Mouse (Mus musculus): ENCODE data around the gene St5. TPM values are rescaled to one million over a fixed set of nuclear protein-coding genes. Genes with fewer than 3 reads are reported as not detected.

St5 gene
- polyA plus RNA-seq, 1 experiment from 2014 or later, result 58.7 TPM

DNA sequence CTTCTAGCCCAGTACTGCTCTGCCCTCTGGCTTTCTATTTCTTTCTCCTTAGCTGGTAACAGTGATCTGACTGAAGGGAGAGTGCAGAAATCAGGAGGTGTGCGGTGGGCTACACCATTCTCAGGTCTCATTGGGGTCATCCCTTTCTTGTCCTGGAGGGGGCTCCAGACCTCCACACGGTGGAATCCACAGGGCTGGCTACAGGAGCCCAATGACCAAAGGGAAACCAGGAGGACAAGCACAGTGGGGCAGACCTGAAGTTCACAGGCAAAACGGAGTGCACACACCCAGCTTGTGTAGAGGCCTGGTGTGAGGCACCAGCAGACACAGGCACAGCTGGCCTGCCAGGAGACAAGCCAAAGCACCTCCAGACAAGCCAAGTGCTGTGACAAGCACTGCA, 175.0 kb downstream of the St5 start:
- WGBS, result 15% methylated on average over 3 of the region's 3 CpGs
- H3K4me2 ChIP-seq, result no peak overlapping the region
- H3K4me3 ChIP-seq (replicated peaks), result no peak overlapping the region
- no peak overlapping the region for H3K9ac ChIP-seq
- H3K4me1 ChIP-seq, result no peaks in the 10 kb centered on the region
- no peaks in the 10 kb centered on the region for H3K9me3 ChIP-seq
- ATAC-seq (ENCODE audit: insufficient read depth, low FRiP score, low read depth), result no peak
- H3K27ac ChIP-seq, result no peak overlapping the region
- H3K36me3 ChIP-seq, result peaks cover 67% of the 10 kb centered on the region
- no peaks in the 10 kb centered on the region for H3K27me3 ChIP-seq (replicated peaks)

GRCm38 (mm10) chr7:109527536-109527935, 175.9 kb downstream of the St5 start:
- WGBS, result 76% methylated on average over 3 of the region's 3 CpGs
- Histone ChIP-seq H3K4me2 (no peak overlapping the region), H3K4me3 (replicated peaks) (no peak overlapping the region), H3K27ac (no peak overlapping the region), H3K36me3 (peaks cover 65% of the 10 kb centered on the region), H3K9me3 (no peaks in the 10 kb centered on the region), H3K4me1 (0 out of 2 replicates have a peak, but pooled peaks cover 3% of the 10 kb centered on the region), H3K9ac (no peak overlapping the region), H3K27me3 (replicated peaks) (no peaks in the 10 kb centered on the region)
- ATAC-seq (ENCODE audit: insufficient read depth, low FRiP score, low read depth), result no peak

- no peak for ATAC-seq (ENCODE audit: insufficient read depth, low FRiP score, low read depth)
- Histone ChIP-seq H3K4me2 (no peak overlapping the region), H3K9me3 (no peaks in the 10 kb centered on the region), H3K27ac (0 out of 2 replicates have a peak overlapping the region, but pooled peaks have one; percentile 0), H3K36me3 (peaks cover 65% of the 10 kb centered on the region), H3K9ac (no peak overlapping the region), H3K4me1 (peaks cover 6% of the 10 kb centered on the region; the same call in 1 of the 2 replicates), H3K27me3 (replicated peaks) (no peaks in the 10 kb centered on the region), H3K4me3 (replicated peaks) (no peak overlapping the region)
- 68% methylated on average over 16 of the region's 16 CpGs for WGBS
Observed at GRCm38 (mm10) chr7:109525740-109526663, 177.4 kb downstream of the St5 start.

DNA sequence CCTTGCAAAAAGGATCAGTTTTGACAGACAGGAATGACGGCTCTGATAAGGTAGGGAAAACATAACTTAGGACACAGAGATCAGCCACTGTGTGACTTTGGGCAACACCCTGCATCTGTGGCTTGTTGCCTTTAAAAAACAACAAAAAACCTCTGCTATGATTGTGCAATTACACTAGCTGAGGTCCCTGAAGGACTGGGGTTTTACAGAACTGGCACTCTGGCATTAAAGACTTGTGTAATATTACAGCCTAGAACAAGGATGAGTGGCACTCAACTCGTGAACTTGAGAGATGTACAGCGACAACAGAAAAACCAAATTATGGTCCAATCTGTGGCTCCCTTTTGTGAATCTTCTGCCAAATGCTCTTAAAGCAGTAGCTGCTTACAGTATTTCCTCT, 178.6 kb downstream of the St5 start:
- no peak overlapping the region for H3K4me2 ChIP-seq
- 72% methylated on average over 3 of the region's 3 CpGs for WGBS
- no peak overlapping the region for H3K27ac ChIP-seq
- ATAC-seq (ENCODE audit: insufficient read depth, low FRiP score, low read depth), result no peak
- H3K9ac ChIP-seq, result no peak overlapping the region
- peaks cover 10% of the 10 kb centered on the region; the same call in 1 of the 2 replicates for H3K4me1 ChIP-seq
- no peaks in the 10 kb centered on the region for H3K27me3 ChIP-seq (replicated peaks)
- peaks cover 65% of the 10 kb centered on the region for H3K36me3 ChIP-seq
- H3K9me3 ChIP-seq, result no peaks in the 10 kb centered on the region
- H3K4me3 ChIP-seq (replicated peaks), result no peak overlapping the region

DNA sequence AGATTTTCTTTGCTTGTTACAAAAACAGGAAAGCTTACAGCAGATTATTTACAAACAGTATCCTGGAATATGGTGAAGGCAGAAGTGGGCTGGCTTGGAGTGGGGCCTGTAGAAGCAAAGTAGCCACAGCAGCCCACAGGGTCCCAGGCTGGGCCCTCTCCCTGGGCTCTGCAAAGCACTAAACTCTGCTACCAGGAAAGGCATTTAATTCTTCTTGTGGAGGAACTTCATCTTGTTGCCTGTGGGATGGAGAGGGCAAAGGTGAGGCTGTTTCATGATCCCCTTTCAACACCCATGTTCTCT, 179.0 kb downstream of the St5 start:
- peaks cover 65% of the 10 kb centered on the region for H3K36me3 ChIP-seq

GRCm38 (mm10) chr7:109523741-109524441, 179.5 kb downstream of the St5 start:
- ATAC-seq (ENCODE audit: insufficient read depth, low FRiP score, low read depth), result no peak
- H3K4me2 ChIP-seq, result no peak overlapping the region
- no peaks in the 10 kb centered on the region for H3K9me3 ChIP-seq
- H3K4me1 ChIP-seq, result peaks cover 11% of the 10 kb centered on the region; the same call in 1 of the 2 replicates
- H3K27ac ChIP-seq, result no peak overlapping the region
- H3K36me3 ChIP-seq, result peaks cover 61% of the 10 kb centered on the region
- 65% methylated on average over 6 of the region's 6 CpGs for WGBS
- H3K4me3 ChIP-seq (replicated peaks), result no peak overlapping the region
- H3K9ac ChIP-seq, result no peak overlapping the region
- no peaks in the 10 kb centered on the region for H3K27me3 ChIP-seq (replicated peaks)

More for the DNA sequence above, 179.0 kb downstream of the St5 start:
- Histone ChIP-seq H3K4me1 (peaks cover 11% of the 10 kb centered on the region; the same call in 1 of the 2 replicates), H3K4me3 (replicated peaks) (no peak overlapping the region), H3K27ac (no peak overlapping the region), H3K9ac (no peak overlapping the region), H3K27me3 (replicated peaks) (no peaks in the 10 kb centered on the region), H3K9me3 (no peaks in the 10 kb centered on the region), H3K4me2 (no peak overlapping the region)
- no peak for ATAC-seq (ENCODE audit: insufficient read depth, low FRiP score, low read depth)

DNA sequence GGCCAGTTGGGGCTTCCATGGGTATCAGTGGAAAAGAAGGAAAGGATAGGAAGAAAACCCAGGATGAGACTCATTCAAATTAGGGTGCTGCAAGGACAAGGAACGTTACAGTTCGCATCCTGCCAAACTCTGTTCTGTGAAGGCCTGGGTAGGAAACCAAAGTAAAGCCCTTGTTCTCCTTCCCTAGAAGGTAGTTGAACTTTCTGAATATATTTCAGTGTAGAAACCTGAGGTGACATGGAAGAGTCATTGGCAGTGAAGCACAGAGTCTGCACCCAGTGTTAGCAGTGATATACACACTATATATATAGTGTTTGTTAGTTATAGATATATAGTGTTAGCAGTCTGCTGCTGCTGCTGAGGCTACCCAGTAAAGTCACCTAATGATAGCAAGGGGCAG, 180.1 kb downstream of the St5 start:
- Histone ChIP-seq H3K36me3 (peaks cover 60% of the 10 kb centered on the region), H3K4me1 (peaks cover 11% of the 10 kb centered on the region; the same call in 1 of the 2 replicates), H3K27ac (no peak overlapping the region), H3K4me2 (no peak overlapping the region), H3K9ac (no peak overlapping the region), H3K27me3 (replicated peaks) (no peaks in the 10 kb centered on the region), H3K4me3 (replicated peaks) (no peak overlapping the region), H3K9me3 (no peaks in the 10 kb centered on the region)
- ATAC-seq (ENCODE audit: insufficient read depth, low FRiP score, low read depth), result no peak
- 63% methylated on average over 2 of the region's 2 CpGs for WGBS

DNA sequence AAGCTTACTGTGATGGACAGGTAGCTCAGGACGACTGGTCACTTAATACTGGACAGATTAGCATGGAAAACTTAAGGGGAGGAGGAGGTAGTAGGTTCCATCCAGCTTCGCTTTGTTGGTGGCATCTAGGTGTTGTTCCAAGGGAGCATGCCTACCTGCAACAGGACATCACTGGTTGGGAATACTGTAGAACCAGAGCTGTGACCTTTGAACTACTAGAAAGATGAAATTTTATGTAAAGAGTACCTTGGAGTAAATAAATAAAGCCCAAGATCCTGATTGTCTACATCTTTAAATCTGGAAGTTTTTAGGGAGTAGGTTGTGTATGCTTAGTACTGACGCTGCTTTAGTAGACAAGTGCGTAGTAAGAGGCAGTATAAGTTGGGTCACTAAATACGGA, 181.3 kb downstream of the St5 start:
- Histone ChIP-seq H3K4me2 (no peak overlapping the region), H3K4me1 (peaks cover 19% of the 10 kb centered on the region), H3K27me3 (replicated peaks) (no peaks in the 10 kb centered on the region), H3K9me3 (no peaks in the 10 kb centered on the region), H3K4me3 (replicated peaks) (no peak overlapping the region), H3K9ac (no peak overlapping the region), H3K36me3 (peaks cover 52% of the 10 kb centered on the region), H3K27ac (no peak overlapping the region)
- 76% methylated on average over 5 of the region's 5 CpGs for WGBS
- ATAC-seq (ENCODE audit: insufficient read depth, low FRiP score, low read depth), result no peak

DNA sequence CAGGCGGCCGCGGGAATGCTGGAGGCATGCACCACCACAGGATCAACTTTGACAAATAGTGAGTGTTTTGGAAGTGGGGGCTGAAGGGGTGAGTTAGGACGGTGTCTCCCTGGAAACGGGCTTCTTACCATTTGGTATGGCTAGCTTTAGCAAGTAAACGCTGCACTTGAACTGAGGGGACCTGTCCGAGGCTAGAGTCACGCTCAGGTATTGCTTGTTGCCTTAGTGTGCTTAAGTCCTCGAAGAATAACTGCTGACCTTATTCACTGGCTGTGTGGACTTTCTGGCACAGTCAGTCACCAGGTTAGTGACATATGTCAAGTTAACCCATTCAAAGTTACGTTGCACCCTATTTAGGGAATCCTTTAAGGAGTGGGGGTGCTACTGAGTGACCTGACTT, 183.5 kb downstream of the St5 start:
- Histone ChIP-seq H3K9ac (peak overlapping the region; percentile 98), H3K36me3 (peaks cover 35% of the 10 kb centered on the region), H3K27ac (peak overlapping the region; percentile 97), H3K9me3 (no peaks in the 10 kb centered on the region), H3K4me2 (peak overlapping the region; percentile 84), H3K4me3 (replicated peaks) (peak overlapping the region; percentile 92), H3K27me3 (replicated peaks) (no peaks in the 10 kb centered on the region), H3K4me1 (peaks cover 19% of the 10 kb centered on the region)
- WGBS, result 2% methylated on average over 10 of the region's 10 CpGs
- ATAC-seq (ENCODE audit: insufficient read depth, low FRiP score, low read depth), result no peak

- Histone ChIP-seq H3K4me2 (peak within 1 kb of the TSS; percentile 84), H3K27me3 (replicated peaks) (no peaks in the 10 kb centered on the region), H3K27ac (peak within 1 kb of the TSS; percentile 97), H3K9ac (peak within 1 kb of the TSS; percentile 98), H3K4me3 (replicated peaks) (peak within 1 kb of the TSS; percentile 92), H3K4me1 (peaks cover 19% of the 10 kb centered on the region), H3K9me3 (no peaks in the 10 kb centered on the region), H3K36me3 (peaks cover 27% of the 10 kb centered on the region)
- WGBS, result under 1% methylated on average over 72 of the region's 72 CpGs
- peak; percentile 94 for ATAC-seq (ENCODE audit: insufficient read depth, low FRiP score, low read depth)
Observed at GRCm38 (mm10) chr7:109518838-109519696, 184.3 kb downstream of the St5 start, which contains the start of gene Rpl27a. Gene Rpl27a, plus strand, starts transcription at chr7:109519147.

- Histone ChIP-seq H3K27me3 (replicated peaks) (no peaks in the 10 kb centered on the region), H3K9me3 (no peaks in the 10 kb centered on the region), H3K27ac (peak overlapping the region; percentile 97), H3K36me3 (peaks cover 18% of the 10 kb centered on the region), H3K9ac (peak overlapping the region; percentile 34; the same call in 1 of the 2 replicates), H3K4me1 (peaks cover 19% of the 10 kb centered on the region), H3K4me3 (replicated peaks) (peak overlapping the region; percentile 92), H3K4me2 (peak overlapping the region; percentile 63)
- WGBS, result 14% methylated on average over 10 of the region's 10 CpGs
- ATAC-seq (ENCODE audit: insufficient read depth, low FRiP score, low read depth), result peak; percentile 43; the same call in 1 of the 2 replicates
Observed at GRCm38 (mm10) chr7:109518036-109518681, 185.2 kb downstream of the St5 start.

Data from stomach, embryonic 15.5 days (tissue).